9 mouse cellular contexts compared by ENCODE assay signal in the genomic region with DNA sequence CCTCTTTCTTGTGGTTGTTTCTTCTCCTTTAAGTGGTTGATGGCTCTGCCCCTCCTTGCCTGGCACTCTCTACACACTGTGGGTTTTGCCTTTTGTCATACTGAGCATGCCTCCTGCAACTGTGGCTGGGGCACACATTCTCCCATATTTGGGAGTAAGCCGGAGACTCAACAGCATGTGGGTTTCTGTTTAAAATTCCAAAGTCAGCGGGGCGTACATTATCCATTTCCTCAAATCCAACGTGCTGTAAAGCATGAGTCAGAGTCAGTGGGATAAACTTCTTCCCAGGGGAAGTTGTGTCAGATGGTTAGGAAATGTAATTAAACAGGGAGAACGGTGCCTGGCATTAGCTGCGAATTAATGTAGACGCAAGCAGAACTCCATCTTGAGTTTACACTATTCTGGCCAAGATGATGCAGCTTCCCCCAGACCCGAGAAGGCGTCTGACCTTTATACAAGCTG. TPM values are rescaled to one million over a fixed set of nuclear protein-coding genes. Genes with fewer than 3 reads are reported as not detected.
DNase-seq lines count a peak whose midpoint lies in the region; ATAC-seq lines count a peak whose summit lies in the region.
"Had no signal": no experiment of that assay in that cellular context is flagged by ENCODE, and none has a peak within 500 bp of the region (broad histone marks: within the 10 kb centered on the region; RNA-seq: fewer than 3 reads in every experiment).

No protein-coding gene starts in this region.

- no peaks in the 10 kb centered on the region for H3K9me3 ChIP-seq in forebrain, embryonic 10.5 days
- H3K9me3 ChIP-seq in forebrain, embryonic 11.5 days (ENCODE audit: control insufficient read depth, low read length): no peaks in the 10 kb centered on the region
- H3K9me3 ChIP-seq in heart, embryonic 13.5 days: no peaks in the 10 kb centered on the region
- no peaks in the 10 kb centered on the region for H3K9me3 ChIP-seq in stomach, embryonic 15.5 days

- no peak overlapping the region for H3K9ac ChIP-seq in forebrain, embryonic 11.5 days (ENCODE audit: low read length)
- H3K9ac ChIP-seq in heart, embryonic 13.5 days: no peak overlapping the region
- no peak overlapping the region for H3K9ac ChIP-seq in stomach, embryonic 15.5 days

- peak overlapping the region; percentile 51; the same call in 1 of the 2 replicates for H3K27ac ChIP-seq in forebrain, embryonic 10.5 days
- no peak overlapping the region for H3K27ac ChIP-seq in forebrain, embryonic 11.5 days (ENCODE audit: low read depth, low read length)
- H3K27ac ChIP-seq in heart, embryonic 13.5 days (replicated peaks): peak overlapping the region; percentile 65
- peak overlapping the region; percentile 82 for H3K27ac ChIP-seq in stomach, embryonic 15.5 days

- peak; percentile 19 for DNase-seq in forebrain, embryonic 10.5 days (ENCODE audit: extremely low spot score, low spot score)
- no peak for DNase-seq in forebrain, embryonic 11.5 days (ENCODE audit: low spot score)
- DNase-seq in embryo, embryonic 11.5 days (ENCODE audit: low read depth, low spot score): peak; percentile 49
- peak; percentile 28 to 66 for DNase-seq in layer of hippocampus, postnatal 14 days (ENCODE audit: low spot score in 2 of 2)
- peak; percentile 66 to 73 for DNase-seq in lung, postnatal 4 days
- no peak for DNase-seq in thymus, postnatal 4 days

- H3K4me3 ChIP-seq in forebrain, embryonic 10.5 days: no peak overlapping the region
- no peak overlapping the region for H3K4me3 ChIP-seq in forebrain, embryonic 11.5 days (ENCODE audit: low read depth, low read length)
- no peak overlapping the region for H3K4me3 ChIP-seq in heart, embryonic 13.5 days
- H3K4me3 ChIP-seq in stomach, embryonic 15.5 days (replicated peaks): no peak overlapping the region

- peaks cover 11% of the 10 kb centered on the region for H3K4me1 ChIP-seq in forebrain, embryonic 10.5 days
- H3K4me1 ChIP-seq in forebrain, embryonic 11.5 days (replicated peaks; ENCODE audit: control insufficient read depth, insufficient read depth, low read length): no peaks in the 10 kb centered on the region
- peaks cover 31% of the 10 kb centered on the region for H3K4me1 ChIP-seq in heart, embryonic 13.5 days
- peaks cover 11% of the 10 kb centered on the region; the same call in 1 of the 2 replicates for H3K4me1 ChIP-seq in stomach, embryonic 15.5 days

- 58% methylated on average over 9 of the region's 9 CpGs for WGBS in forebrain, embryonic 10.5 days
- 51% methylated on average over 9 of the region's 9 CpGs for WGBS in forebrain, embryonic 11.5 days
- 40% methylated on average over 9 of the region's 9 CpGs for WGBS in heart, embryonic 13.5 days
- WGBS in stomach, embryonic 15.5 days: 15% methylated on average over 9 of the region's 9 CpGs

- ATAC-seq in forebrain, embryonic 11.5 days (replicated peaks; ENCODE audit: low FRiP score): no peak
- ATAC-seq in heart, embryonic 13.5 days (ENCODE audit: extremely low read depth, insufficient number of reproducible peaks, low FRiP score, low TSS enrichment): no peak
- peak; percentile 67; the same call in 1 of the 2 replicates for ATAC-seq in stomach, embryonic 15.5 days (ENCODE audit: insufficient read depth, low FRiP score, low read depth)

- H3K4me2 ChIP-seq in forebrain, embryonic 11.5 days (ENCODE audit: low read depth, low read length, severe bottlenecking): no peak overlapping the region
- H3K4me2 ChIP-seq in heart, embryonic 13.5 days: peak overlapping the region; percentile 46
- no peak overlapping the region; the same call in 1 of the 2 replicates for H3K4me2 ChIP-seq in stomach, embryonic 15.5 days

- H3K36me3 ChIP-seq in forebrain, embryonic 10.5 days (replicated peaks): no peaks in the 10 kb centered on the region
- H3K36me3 ChIP-seq in forebrain, embryonic 11.5 days (ENCODE audit: control insufficient read depth, insufficient read depth, low read length): no peaks in the 10 kb centered on the region
- no peaks in the 10 kb centered on the region for H3K36me3 ChIP-seq in heart, embryonic 13.5 days
- H3K36me3 ChIP-seq in stomach, embryonic 15.5 days: no peaks in the 10 kb centered on the region

- no peaks in the 10 kb centered on the region for H3K27me3 ChIP-seq in forebrain, embryonic 10.5 days (ENCODE audit: poor library complexity, severe bottlenecking)
- no peaks in the 10 kb centered on the region for H3K27me3 ChIP-seq in forebrain, embryonic 11.5 days (ENCODE audit: control insufficient read depth, insufficient read depth, low read length)
- no peaks in the 10 kb centered on the region for H3K27me3 ChIP-seq in heart, embryonic 13.5 days (replicated peaks)
- H3K27me3 ChIP-seq in stomach, embryonic 15.5 days (replicated peaks): no peaks in the 10 kb centered on the region
- H3K27me3 ChIP-seq: CH12.LX had no signal

RNA-seq across cellular contexts. Expression of a gene that starts 37.2 kb away (rescaled TPM):
- polyA plus RNA-seq in forebrain, embryonic 10.5 days (2016; fragmentation: Nextera tagmentation; extraction: Ambion mirVana): 28.4 and 30.7 TPM in 2 replicates
- polyA plus RNA-seq in forebrain, embryonic 11.5 days (2014; fragmentation: Nextera tagmentation; extraction: Ambion mirVana): 29.4 and 30.2 TPM in 2 replicates
- 67.1 and 69.8 TPM in 2 replicates for polyA plus RNA-seq in heart, embryonic 13.5 days (2015; fragmentation: Nextera tagmentation; extraction: Ambion mirVana)
- total RNA-seq in layer of hippocampus, postnatal 14 days (2021): 10 to 100 TPM; 36.6 to 42.6 TPM
- polyA plus RNA-seq in stomach, embryonic 15.5 days (2015; fragmentation: Nextera tagmentation; extraction: Ambion mirVana): 74.4 and 83.2 TPM in 2 replicates

RNA-seq across cellular contexts. Expression of a gene that starts 55.5 kb away (rescaled TPM):
- 0.40 and 0.59 TPM in 2 replicates for polyA plus RNA-seq in forebrain, embryonic 10.5 days (2016; fragmentation: Nextera tagmentation; extraction: Ambion mirVana)
- 0.25 and 0.31 TPM in 2 replicates for polyA plus RNA-seq in forebrain, embryonic 11.5 days (2014; fragmentation: Nextera tagmentation; extraction: Ambion mirVana)
- polyA plus RNA-seq in heart, embryonic 13.5 days (2015; fragmentation: Nextera tagmentation; extraction: Ambion mirVana): 1.4 and 2.3 TPM in 2 replicates
- 1 to 10 TPM; 3.7 to 4.6 TPM for total RNA-seq in layer of hippocampus, postnatal 14 days (2021)
- 1.3 and 1.9 TPM in 2 replicates for polyA plus RNA-seq in stomach, embryonic 15.5 days (2015; fragmentation: Nextera tagmentation; extraction: Ambion mirVana)

Comparison
In these comparisons a context has a peak if more than half of its experiments do, and no peak if none do; other contexts are left out.
1. DNase-seq: peak in forebrain, embryonic 10.5 days (single experiment), embryo, embryonic 11.5 days (single experiment), layer of hippocampus, postnatal 14 days (2 of 2) and lung, postnatal 4 days (2 of 2); none in forebrain, embryonic 11.5 days (single experiment) and thymus, postnatal 4 days (single experiment).